ENCODE assay signal across 10 mouse cellular contexts in the genomic region with DNA sequence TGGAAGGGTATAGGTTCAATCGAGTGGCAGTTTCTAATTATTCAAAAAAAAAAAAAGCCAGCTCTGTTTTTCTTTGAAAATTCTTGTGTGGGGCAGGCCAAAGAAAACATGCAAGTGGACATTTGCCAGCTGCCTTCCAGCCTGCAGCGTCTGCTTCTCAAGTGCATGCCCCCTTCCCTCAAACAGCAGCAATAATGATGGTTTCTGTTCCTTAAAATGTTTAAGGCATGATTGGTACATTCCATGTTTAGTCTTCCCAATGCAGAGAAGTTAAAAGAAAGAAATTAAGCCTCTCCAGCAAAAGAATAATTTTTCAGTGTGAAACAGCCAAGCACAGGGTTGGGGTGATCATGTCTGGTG. TPM values are rescaled to one million over a fixed set of nuclear protein-coding genes. Genes with fewer than 3 reads are reported as not detected.
DNase-seq lines count a peak whose midpoint lies in the region; ATAC-seq lines count a peak whose summit lies in the region.
"Had no signal": no experiment of that assay in that cellular context is flagged by ENCODE, and none has a peak within 500 bp of the region (broad histone marks: within the 10 kb centered on the region; RNA-seq: fewer than 3 reads in every experiment).

No protein-coding gene starts in this region.

- H3K4me1 ChIP-seq in heart, embryonic 14.5 days (ENCODE audit: control insufficient read depth in 2 of 2, insufficient read depth in 2 of 2, low read length in 2 of 2) = peaks cover 5 to 14% of the 10 kb centered on the region in 2 experiments; a peak in 3 of 4 replicates
- peaks cover 39% of the 10 kb centered on the region for H3K4me1 ChIP-seq in limb, embryonic 10.5 days
- peaks cover 10% of the 10 kb centered on the region; the same call in 1 of the 2 replicates for H3K4me1 ChIP-seq in forebrain, embryonic 15.5 days

- no peak overlapping the region for H3K4me3 ChIP-seq in heart, embryonic 14.5 days (ENCODE audit: control insufficient read depth in 1 of 2, insufficient read depth in 1 of 2, low read depth in 1 of 2, low read length in 2 of 2)
- H3K4me3 ChIP-seq in limb, embryonic 10.5 days = no peak overlapping the region
- H3K4me3 ChIP-seq in forebrain, embryonic 15.5 days = no peak overlapping the region

- peak overlapping the region in 1 of 2 experiments; percentile 81; a peak in 2 of 4 replicates for H3K27ac ChIP-seq in heart, embryonic 14.5 days (replicated peaks in 1 of 2; ENCODE audit: control insufficient read depth in 1 of 2, insufficient read depth in 1 of 2, low read depth in 2 of 2, low read length in 2 of 2)
- H3K27ac ChIP-seq in limb, embryonic 10.5 days = peak overlapping the region; percentile 77
- H3K27ac ChIP-seq in forebrain, embryonic 15.5 days (replicated peaks) = no peak overlapping the region

- 33% methylated on average over 2 of the region's 2 CpGs for WGBS in heart, embryonic 14.5 days
- WGBS in limb, embryonic 10.5 days = 19% methylated on average over 2 of the region's 2 CpGs
- 16% methylated on average over 2 of the region's 2 CpGs for WGBS in forebrain, embryonic 15.5 days

- no peaks in the 10 kb centered on the region for H3K9me3 ChIP-seq in heart, embryonic 14.5 days (ENCODE audit: control insufficient read depth, low read length)
- no peaks in the 10 kb centered on the region for H3K9me3 ChIP-seq in limb, embryonic 10.5 days (replicated peaks)
- H3K9me3 ChIP-seq in forebrain, embryonic 15.5 days = no peaks in the 10 kb centered on the region

- no peak for ATAC-seq in heart, embryonic 14.5 days (ENCODE audit: insufficient number of reproducible peaks, insufficient read depth, low FRiP score, low read depth)
- no peak for ATAC-seq in forebrain, embryonic 15.5 days (replicated peaks)
- ATAC-seq: liver, postnatal 0 days had no signal

- no peaks in the 10 kb centered on the region for H3K27me3 ChIP-seq in heart, embryonic 14.5 days (ENCODE audit: control insufficient read depth, insufficient read depth, low read length)
- H3K27me3 ChIP-seq in limb, embryonic 10.5 days (ENCODE audit: low read depth, poor library complexity, severe bottlenecking) = no peaks in the 10 kb centered on the region
- no peaks in the 10 kb centered on the region for H3K27me3 ChIP-seq in forebrain, embryonic 15.5 days

- H3K4me2 ChIP-seq in heart, embryonic 14.5 days (ENCODE audit: low read length) = peak overlapping the region; percentile 49
- H3K4me2 ChIP-seq in forebrain, embryonic 15.5 days (replicated peaks) = no peak overlapping the region

- no peak overlapping the region for H3K9ac ChIP-seq in heart, embryonic 14.5 days (ENCODE audit: low read length)
- no peak overlapping the region for H3K9ac ChIP-seq in forebrain, embryonic 15.5 days (replicated peaks)
- H3K9ac ChIP-seq: liver, postnatal 0 days had no signal

- peak; percentile 20 to 22 for DNase-seq in heart, adult 18-20 months
- DNase-seq in heart, adult 8-10 months (ENCODE audit: low spot score) = no peak
- peak; percentile 53 for DNase-seq in adipocyte (ENCODE audit: low spot score)
- no peak for DNase-seq in limb, embryonic 10.5 days (ENCODE audit: low spot score)
- DNase-seq in yolk sac, embryonic 10.5 days (ENCODE audit: low spot score) = no peak
- DNase-seq in layer of hippocampus, adult 11-12 months (ENCODE audit: low spot score) = no peak
- DNase-seq: gastrocnemius, postnatal 10 days; liver, postnatal 0 days had no signal

- H3K36me3 ChIP-seq in heart, embryonic 14.5 days (ENCODE audit: control insufficient read depth, insufficient read depth, low read length) = no peaks in the 10 kb centered on the region
- no peaks in the 10 kb centered on the region for H3K36me3 ChIP-seq in limb, embryonic 10.5 days
- H3K36me3 ChIP-seq in forebrain, embryonic 15.5 days = no peaks in the 10 kb centered on the region

RNA-seq across cellular contexts. Expression of a gene that starts 26.9 kb away (rescaled TPM):
- total RNA-seq in heart, adult 18-20 months (2021) = under 1 TPM; 0.27 to 0.49 TPM
- total RNA-seq in heart, adult 8-10 months (2022) = under 1 TPM; 0.29 to 0.72 (median 0.35) TPM
- polyA plus RNA-seq in heart, embryonic 14.5 days (2014; fragmentation: Nextera tagmentation; extraction: Ambion mirVana) = 2.0 and 3.4 TPM in 2 replicates
- 7.4 and 12.9 TPM in 2 replicates for polyA plus RNA-seq in limb, embryonic 10.5 days (2016; fragmentation: Nextera tagmentation; extraction: Ambion mirVana)
- 5.7 and 6.9 TPM in 2 replicates for polyA plus RNA-seq in forebrain, embryonic 15.5 days (2015; fragmentation: Nextera tagmentation; extraction: Ambion mirVana)
- polyA plus RNA-seq: liver, postnatal 0 days had no signal

Comparison
In these comparisons a context has a peak if more than half of its experiments do, and no peak if none do; other contexts are left out.
1. DNase-seq: peak in heart, adult 18-20 months (2 of 2) and adipocyte (single experiment); none in heart, adult 8-10 months (single experiment), limb, embryonic 10.5 days (single experiment), yolk sac, embryonic 10.5 days (single experiment) and layer of hippocampus, adult 11-12 months (single experiment).